Mouse (Mus musculus): Measurements from ENCODE around the gene Spo11.
A peak's percentile ranks its signal among the peaks of the same experiment; 100 is the strongest.

Gene Spo11

GRCm38 (mm10) chr2:173030591-173031338 is 53.3 kb downstream of the Spo11 start:
- DNase-seq (ENCODE audit: low spot score in 2 of 2), result peak; percentile 41 to 44

GRCm38 (mm10) chr2:173033531-173033930 is 56.0 kb downstream of the Spo11 start:
- DNase-seq (ENCODE audit: low spot score in 2 of 2), result no peak

DNA sequence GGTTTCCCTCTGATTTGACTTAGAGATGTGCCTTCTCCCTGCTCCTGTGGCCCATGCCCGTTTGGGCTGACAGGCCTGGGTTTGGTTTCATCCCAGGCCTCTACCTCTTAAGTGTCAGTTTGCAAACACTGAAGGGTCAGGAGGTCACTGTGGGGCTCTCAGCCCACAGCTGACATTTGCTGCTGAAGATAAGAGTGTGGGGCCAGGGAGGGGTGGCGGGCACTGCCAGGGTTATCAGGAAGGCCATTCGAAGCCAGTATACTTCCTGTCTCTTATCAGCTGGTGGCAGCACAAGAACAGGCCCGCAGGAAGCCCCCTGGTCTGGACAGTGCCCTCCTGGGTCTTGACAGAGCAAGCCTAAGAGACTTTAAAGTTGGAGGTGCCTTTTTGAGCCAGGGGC is 57.5 kb downstream of the Spo11 start:
- DNase-seq (ENCODE audit: low spot score in 2 of 2), result no peak

DNA sequence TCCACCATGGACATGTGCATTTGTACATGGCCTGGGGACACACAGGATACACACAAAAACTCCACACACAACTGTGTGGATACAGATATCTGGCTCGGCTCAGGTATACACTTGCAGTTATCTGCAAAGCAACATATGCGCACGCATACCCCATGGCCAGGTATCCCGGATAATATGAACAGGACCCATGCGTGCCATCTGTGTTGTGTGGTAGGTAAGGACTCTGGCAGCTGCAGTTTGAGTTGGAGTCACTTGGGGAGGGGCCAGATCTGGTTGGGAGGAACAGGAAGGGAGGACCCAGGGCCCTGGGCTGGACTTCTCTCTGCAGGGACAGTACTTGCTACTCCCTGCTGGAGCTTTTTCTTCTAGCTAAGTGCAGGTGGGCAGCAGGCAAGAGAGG is 58.2 kb downstream of the Spo11 start:
- no peak for DNase-seq (ENCODE audit: low spot score in 2 of 2)

- DNase-seq (ENCODE audit: low spot score in 2 of 2), result no peak
These were observed 58.6 kb downstream of the Spo11 start for GRCm38 (mm10) chr2:173036055-173036454.

DNA sequence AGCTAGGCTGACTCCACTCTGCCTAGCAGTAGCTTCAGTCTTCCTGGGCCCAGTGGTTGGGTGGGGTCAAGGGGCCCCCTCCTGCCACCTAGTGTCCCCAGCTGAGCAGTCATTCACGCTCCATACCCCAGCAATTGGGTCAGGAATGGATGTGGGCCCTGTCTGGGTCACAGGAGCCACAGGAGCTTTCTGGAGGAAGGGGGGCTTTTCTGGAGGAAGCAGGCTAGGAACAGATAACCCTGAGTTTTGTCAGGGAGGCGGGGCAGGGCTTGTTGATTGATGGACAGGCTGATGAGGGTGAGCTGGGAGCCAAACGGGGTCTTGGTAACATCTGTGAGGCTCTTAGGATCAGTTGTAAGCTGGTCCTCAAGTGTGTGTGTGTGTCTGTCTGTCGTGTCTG is 59.1 kb downstream of the Spo11 start:
- DNase-seq (ENCODE audit: low spot score in 2 of 2), result no peak

DNA sequence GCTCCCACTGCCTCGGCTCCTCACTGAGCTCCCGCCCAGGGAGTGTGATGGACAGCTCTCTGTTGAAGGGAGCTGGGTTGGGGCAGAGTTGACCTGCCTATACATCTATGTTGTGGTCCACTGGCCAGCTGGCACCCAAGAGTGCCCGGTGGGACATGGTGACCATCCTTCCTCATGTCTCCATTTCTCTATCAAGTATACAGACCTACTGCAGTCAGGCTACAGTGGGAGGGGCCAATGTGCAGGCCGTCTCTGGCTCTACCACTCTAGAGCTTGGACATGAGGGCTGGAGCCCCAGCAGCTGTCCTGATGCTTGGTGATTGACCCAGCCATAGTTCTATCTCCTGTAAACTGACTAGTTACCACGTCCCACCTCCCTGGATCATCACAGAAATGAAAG is 59.8 kb downstream of the Spo11 start:
- DNase-seq (ENCODE audit: low spot score in 2 of 2), result no peak

DNA sequence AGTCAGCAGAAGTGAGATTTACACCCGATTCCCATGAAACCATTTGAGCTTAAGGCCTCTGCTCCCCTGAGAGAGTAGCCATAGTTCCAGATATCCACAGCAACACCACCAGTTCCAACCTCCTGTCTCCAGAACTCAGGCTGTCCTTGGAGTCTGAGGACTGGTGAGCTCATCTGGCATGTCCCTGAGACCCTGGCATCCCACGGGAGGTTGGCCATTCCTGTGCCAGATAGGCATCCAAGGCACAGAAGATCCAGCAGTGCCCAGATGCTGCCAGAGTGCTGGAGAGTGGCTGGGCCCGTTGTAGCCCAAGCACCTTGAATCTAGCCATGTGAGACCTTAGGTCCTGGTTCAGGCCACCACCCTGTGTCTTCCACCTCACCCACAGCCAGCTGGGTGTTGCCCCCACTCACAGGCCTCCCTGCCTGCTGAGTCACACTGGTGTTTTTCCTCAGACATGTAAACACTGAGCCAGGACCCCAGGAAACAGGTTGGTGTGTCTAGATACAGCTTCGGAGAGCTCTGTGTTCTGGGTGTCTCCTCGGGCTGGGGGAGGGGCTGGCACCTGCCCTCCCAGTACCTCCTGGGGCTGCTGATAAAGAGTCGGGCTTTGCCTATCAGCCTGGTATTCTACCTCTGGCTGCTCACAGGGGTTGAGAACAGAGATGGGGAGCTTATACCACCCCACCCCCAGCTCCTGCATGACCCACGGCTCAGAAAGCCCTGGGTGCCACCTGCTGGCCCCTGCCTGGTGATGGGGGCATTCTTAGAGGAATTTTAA is 60.5 kb downstream of the Spo11 start:
- no peak for DNase-seq (ENCODE audit: low spot score in 2 of 2)

- DNase-seq (ENCODE audit: low spot score in 2 of 2), result no peak
These were observed 61.5 kb downstream of the Spo11 start for GRCm38 (mm10) chr2:173039041-173039440.

DNA sequence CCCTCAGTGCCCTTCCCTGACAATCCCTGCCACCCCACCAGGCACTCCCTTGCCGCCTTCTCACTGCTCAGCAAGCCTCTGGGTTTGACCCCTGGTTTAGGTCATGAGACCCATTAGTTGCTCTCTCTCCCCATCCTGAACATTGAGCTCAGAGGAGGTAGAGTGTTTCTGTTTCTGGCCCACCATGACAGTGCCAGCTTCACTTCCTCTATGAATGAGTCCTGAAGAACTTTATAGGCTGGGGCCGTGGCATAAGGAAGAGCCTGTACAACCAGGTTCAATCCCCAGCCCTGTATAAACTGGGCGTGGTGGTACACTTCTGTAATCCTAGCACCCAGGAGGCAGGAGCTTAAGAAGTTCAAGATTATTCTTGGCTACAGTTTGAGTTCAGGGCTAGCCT is 63.3 kb downstream of the Spo11 start:
- no peak for DNase-seq (ENCODE audit: low spot score in 2 of 2)

DNA sequence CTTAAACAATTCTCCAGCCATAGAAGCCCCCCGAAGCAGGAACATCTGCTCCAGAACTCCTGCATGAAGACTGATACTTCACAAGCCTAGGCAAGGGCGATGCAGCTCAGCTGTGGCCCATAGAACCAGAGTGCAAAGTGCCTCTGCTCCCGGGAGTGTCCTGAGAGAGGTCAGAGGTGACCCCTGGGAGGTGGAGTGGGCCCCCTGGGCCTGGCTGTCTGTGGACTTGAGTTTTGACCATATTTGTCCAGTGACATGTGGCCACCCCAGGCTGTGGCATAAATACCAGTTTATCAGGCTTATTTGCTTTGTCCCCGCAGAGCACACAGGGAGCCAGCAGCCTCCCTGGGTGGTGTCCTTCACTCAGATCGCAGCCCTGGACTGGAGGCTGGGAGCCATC is 63.7 kb downstream of the Spo11 start:
- no peak for DNase-seq (ENCODE audit: low spot score in 2 of 2)

- no peak for DNase-seq (ENCODE audit: low spot score in 2 of 2)
These were observed 64.4 kb downstream of the Spo11 start for GRCm38 (mm10) chr2:173041893-173042292.

- no peak for DNase-seq (ENCODE audit: low spot score in 2 of 2)
These were observed 65.1 kb downstream of the Spo11 start for GRCm38 (mm10) chr2:173042504-173043162.

Data from urinary bladder, adult 18-20 months (tissue).